Mouse (Mus musculus) mature B cell (primary cell): Measurements from ENCODE around the gene Tspan11.

Experiments
- in situ Hi-C: fragments of 300-500 bp; cut with MboI; formaldehyde crosslinking; loops from 2 replicates; pipeline ENCODE4 v1.14.3; 2019

Tspan11 gene

DNA sequence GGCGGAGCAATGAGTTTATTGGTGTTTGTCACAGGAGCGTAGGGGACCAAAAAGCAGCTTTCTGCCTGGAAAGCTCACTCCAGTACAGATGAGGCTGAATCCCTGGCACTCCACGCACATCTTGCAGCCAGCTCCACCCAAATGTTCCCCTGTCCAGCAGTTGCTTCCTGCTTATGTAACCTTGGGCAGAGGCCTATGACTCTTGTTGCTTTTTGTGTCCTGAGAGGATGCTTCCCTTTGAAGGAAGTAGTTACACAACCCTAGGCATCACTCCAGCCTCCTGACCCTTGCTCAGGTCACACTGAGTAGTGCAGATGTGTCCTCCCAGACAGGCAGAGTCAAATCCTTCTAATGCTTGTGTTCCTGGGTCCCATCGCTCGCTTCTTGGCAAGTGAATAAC lies 46.5 kb downstream of the Tspan11 start:
- in situ Hi-C loops = no loop called here

DNA sequence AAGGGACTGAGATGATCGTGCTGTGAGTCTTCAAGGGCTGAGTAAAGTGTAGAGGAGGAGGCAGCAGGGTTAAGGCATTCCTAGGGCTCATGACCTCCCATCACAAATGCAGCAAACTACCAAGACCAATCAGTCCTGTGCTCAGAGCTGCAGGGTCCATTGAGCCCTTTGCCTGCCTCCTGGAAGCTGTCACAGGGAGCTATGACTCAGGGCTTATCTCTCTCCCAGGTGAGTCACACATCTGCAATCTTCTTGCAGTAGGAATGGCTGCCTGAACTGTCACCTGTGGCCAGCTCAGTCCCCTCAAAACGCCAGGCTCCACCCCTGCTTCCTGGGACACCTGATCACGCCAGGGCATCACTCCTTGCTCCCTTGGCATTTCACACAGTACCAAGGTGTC lies 47.7 kb downstream of the Tspan11 start:
- in situ Hi-C loops = no loop called here

DNA sequence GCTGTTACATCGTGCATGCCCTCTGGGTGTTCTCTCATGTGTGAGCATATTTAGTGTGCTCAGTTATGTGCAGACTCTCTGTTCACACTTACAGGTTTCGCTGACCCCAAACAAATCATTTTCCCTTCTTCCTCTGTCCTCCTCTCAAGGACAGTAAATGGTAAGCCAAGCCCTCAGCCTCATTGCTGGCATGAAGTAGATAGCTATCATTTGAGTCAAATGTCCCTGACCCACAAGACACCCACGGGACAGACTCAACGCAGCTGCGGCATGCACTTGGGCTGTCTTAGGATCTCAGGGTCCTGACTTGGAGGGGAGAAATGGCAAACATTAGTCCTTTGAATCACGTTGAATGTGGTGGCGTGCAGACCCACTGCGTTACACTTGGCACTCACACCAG lies 55.0 kb downstream of the Tspan11 start:
- in situ Hi-C loops = no loop called here

DNA sequence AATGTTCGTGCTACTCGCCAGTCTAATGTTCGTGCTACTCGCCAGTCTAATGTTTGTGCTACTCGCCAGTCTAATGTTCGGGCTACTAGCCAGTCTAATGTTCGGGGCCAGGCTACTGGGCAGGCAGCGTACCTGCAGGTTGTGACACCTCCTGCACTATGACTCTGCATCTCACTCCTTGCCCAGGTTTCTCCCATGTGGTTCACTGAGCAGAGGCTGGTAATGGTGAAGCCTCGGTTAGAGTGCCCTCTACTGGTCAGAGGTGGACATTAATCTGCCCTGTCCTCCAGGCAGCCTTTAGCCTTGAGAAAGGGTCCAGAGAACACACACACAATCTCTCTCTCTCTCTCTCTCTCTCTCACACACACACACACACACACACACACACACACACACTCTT lies 58.3 kb downstream of the Tspan11 start:
- in situ Hi-C loops = no loop called here

DNA sequence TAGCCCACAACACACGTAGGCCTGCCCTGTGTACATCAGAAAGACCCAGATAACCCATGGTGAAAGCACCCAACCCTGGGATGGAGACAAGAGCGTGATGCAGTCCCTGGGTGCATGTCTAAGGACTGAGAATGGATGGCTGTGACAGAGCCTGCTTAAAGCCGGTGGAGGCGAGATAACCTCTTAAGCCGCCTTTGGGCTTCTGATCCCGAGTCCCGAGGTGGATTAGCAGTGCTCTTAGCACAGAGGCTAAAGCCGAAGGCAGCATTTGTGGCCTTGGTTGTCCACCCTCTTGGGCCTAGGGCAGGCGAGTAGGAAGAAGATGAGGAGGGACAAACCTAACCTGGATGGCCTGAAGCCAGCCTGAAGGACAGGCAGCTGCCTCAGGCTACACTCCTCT lies 61.3 kb downstream of the Tspan11 start:
- in situ Hi-C loops = no loop called here

DNA sequence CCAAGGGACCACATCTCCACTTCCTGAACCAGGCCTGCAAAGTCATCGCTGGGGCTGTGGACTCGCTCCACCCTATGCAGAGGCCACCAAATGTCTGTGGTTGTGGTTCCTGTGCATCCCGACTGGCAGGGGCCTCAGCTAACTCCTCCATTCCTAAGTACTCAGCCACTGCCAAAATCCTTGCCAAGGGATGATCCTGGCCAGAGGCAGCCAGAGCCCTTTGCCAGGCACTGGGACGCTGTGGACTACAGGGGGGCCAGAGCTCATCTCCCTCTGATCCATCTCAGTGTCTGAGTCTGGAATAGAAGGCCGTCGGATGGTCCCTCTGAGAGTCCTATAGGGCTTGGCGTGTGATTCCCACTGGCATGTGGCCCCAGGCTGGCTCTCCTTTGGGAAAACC lies 62.5 kb downstream of the Tspan11 start:
- in situ Hi-C loops = no loop called here

DNA sequence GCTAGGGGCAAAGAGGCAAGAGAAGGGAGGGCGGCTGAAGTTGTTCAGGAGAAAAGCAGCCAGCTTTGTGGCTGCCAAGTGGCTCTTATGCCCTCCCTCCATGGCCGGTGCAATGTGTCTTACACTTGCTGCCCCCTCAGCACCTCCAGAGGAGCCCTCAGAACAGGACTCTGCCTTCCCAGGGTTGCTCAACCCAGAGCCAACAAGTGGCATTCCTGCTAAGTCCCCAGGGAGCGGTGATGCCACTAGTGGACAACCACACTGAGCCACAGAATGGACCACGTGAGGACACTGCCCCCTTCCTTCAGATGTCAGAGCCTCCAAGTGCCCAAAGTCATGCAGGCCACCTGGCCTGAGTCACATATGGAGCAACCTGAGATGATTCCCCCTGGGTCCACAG lies 65.7 kb downstream of the Tspan11 start:
- in situ Hi-C loops = no loop called here

DNA sequence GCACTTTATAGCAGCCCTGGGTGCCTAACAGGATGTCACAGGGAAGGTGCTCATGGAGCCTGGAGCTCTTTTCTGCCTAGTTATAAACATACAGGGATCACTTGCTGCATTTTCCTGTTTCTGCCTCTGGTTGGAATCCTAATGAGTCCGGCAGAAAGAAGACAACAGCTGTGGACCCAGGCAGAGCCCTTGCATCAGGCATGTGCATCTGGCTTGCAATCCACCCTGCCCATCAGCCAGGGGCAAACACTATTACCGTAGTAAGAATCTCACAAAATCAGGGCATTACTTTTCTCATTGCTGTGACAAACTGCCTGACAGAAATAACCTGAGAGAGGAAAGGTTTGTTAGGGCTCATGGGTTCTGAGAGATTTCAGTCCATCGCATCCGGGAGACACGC lies 68.8 kb downstream of the Tspan11 start:
- in situ Hi-C loops = no loop called here

DNA sequence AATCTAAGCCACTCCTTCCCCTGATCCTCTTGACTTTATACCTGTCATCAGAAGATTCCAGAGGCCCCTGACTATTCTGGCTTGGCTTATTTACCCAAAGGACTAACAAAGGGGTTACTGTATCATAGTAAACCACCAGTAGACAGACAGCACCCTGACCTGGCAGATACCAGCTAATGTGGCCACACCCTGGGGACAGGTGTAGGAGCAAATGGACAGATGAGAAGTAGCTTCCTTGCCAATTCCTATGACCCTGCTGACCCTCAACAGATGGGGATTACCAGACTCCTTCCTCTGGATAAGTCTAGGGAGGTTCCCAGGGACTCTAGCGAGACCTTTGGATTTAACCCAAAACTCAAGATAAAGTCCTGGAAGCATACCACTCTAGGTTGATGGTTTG lies 72.8 kb downstream of the Tspan11 start:
- in situ Hi-C loops = no loop called here

DNA sequence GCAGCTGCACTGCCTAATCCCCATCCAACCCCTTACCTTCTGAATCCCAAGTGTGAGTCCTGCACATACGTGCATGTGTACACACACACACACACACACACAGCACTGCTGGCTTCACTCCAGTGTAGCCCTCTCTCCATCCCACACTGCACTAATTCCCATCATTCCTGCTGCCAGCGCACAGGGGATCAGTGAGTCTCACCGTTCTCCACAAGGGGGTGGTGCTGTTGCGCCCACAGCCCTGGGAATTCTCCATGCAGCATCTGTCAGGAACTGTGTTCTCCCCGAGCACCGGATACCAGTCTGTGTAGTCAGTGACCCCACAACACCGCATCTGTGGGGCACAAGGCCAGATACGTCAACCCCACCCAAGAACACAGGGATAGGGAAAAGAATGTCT lies 78.1 kb downstream of the Tspan11 start:
- in situ Hi-C loops = no loop called here

DNA sequence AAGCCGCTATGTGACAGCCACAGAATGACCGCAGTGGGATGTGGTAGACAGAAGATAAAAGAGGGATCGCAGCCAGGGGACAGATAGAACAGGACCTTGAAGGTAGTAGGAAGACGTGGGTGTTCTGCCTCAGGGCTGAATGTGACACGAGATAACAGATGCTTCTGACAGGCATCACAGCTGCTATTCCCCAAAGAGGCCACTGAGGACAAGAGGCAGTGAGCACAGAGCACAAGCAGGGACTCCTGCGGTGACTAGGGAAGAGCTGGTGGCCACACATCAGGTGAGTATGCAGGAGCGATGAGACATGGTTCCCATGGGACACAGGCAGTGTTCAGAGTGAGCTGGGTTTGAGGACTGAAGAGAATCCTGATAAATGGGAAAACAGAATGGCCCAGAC lies 82.3 kb downstream of the Tspan11 start:
- in situ Hi-C loops = no loop called here

DNA sequence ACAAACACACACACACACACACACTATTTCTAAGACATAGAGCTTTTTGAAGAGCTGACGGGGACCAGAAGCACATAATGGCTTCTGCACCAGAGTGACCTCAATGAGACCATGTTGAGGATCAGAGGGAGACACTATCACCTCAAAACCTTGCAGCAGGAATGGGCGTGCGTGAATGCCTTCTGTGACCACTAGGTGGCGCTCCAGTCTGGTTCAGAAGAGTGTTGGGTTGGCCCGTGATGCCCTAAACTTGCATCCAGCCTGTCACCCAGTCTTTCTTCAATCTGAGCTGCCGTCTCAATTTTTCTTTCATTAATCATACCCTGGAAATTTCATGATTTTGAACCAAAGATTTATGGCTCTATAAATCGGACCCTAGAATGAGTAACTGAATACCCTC lies 82.7 kb downstream of the Tspan11 start:
- in situ Hi-C loops = no loop called here

DNA sequence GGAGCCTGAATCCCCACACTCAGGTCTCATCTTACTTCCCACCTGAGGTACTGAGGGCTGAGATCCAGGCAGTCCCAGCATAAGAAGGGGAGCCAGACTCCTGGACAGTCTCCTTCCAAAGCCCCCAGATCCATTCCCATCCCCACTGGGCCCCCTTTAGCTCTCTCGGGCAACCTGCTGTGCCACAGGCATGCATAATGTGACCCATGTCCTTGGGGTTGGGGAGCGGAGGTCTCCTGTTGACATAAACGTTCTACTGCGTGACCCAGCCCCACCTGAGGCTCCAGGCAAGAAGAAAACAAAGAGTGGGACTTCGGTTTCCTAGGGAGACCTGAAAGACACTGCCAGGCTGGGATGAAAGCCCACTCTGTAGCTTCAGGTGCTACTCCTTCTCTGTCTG lies 83.5 kb downstream of the Tspan11 start:
- in situ Hi-C loops = no loop called here

DNA sequence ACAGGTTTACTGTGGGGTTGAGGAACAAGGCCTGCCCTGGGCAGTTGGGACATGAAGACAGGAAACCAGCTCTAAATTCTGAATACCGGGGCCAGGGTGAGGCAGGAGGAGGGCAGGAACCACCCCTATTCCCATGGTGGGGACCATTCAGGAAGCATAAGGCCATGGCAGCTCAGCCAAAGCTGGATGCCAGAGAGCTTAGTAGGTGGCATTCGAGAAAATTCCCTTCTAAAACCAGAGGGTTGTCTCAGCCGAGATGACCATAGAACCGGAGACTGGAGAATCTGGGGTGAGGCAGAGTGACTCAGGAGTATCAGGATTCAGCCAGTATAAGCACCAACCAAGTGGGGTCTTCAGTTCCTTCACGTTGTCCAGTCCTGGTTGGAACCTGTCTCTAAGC lies 84.5 kb downstream of the Tspan11 start:
- in situ Hi-C loops = no loop called here

DNA sequence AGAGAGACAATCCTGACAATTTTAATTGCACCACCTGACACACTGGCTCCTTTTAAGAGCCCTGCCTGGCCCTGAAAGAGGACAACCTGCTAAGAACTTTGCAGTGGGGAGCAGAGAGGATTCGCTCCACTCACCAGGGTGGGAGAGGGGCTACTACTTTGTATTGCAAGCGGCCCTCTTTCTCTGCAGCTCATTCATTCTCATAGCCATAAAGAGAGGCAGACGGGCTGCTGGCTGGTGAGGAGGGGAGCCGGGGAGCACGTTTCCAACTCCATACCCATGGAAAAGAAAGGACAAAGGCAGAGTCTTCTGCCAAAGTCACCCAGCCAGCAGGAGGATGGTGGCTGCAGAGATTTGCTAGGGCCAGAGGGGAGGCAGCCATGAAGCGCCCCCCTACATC lies 86.2 kb downstream of the Tspan11 start:
- in situ Hi-C loops = no loop called here

DNA sequence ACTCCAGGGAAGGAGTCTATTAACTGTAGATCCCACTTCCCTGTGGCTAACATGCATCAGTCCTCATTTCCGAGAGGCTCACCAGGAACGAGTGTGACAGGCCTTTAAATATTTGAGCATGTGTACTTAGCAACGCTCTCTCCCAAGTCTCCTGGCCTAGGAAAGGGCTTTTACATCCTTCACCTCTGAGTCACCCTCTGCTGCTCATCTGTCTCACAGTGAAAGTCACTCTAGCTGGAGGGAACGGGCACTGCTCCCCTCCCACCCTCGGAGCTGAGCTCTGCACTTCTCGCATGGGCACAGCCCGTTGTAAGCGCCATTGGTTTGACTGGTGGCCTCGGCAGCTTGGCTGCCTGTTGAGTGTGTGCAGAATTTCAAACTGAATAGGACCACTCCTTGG lies 86.6 kb downstream of the Tspan11 start:
- in situ Hi-C loops = no loop called here

DNA sequence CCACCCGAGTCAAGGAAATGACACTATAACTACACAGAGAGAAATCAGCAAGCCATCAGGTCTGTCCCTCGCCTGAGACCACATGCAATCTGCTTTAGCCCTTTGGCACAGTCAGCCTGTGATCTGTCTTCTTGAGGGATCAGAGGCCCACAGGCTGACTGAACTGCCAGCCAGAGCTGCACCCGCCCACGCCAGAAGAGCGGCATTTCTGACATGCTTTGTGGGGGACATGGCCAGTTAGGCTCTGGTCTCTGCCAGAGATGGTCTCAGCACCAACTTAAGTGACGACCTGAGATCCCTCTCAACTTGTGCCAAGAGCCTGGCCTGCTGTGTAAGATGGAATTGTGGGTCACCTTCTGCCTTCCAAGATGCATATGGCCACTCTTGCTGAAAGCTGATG lies 89.3 kb downstream of the Tspan11 start:
- in situ Hi-C loops = no loop called here

DNA sequence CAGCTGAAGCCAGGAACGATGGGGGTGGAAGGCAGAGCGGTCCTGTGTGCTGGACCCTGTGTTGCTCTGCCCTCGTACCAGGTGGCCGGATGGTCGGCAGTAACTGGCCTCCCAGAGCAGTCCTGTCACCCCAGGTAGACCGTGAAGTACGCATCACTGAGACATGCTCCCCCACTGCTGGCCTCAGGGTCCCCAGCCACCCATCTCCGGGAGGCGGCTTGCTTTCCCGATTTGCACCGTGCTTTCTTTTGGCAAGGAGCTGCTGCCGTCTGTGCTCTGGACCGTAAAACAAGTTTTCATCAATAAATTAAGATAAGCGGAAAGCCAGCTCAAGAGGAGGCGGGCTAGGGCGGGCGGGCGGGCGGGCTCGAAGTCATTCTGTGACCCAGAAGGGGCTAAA lies 91.6 kb downstream of the Tspan11 start:
- in situ Hi-C loops = no loop called here

DNA sequence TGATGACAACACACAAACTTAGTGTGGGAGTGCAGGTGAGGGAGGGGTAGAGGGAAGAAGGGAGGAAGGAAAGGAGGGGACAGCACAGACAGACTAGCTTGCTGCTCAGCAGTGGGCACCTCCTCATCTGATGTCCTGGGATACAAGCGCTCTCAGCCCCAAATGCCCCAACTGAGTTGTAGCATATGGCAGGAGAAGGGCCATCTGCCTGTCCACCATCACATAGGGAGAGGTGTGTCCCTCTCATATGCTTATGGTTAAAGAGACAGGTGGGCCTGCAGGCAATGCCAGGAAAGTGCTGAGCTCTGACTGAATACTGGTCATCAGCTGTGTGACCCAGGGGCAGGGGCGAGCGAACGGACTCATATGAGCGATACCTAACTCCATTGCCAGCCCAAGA lies 92.4 kb downstream of the Tspan11 start:
- in situ Hi-C loops = no loop called here

DNA sequence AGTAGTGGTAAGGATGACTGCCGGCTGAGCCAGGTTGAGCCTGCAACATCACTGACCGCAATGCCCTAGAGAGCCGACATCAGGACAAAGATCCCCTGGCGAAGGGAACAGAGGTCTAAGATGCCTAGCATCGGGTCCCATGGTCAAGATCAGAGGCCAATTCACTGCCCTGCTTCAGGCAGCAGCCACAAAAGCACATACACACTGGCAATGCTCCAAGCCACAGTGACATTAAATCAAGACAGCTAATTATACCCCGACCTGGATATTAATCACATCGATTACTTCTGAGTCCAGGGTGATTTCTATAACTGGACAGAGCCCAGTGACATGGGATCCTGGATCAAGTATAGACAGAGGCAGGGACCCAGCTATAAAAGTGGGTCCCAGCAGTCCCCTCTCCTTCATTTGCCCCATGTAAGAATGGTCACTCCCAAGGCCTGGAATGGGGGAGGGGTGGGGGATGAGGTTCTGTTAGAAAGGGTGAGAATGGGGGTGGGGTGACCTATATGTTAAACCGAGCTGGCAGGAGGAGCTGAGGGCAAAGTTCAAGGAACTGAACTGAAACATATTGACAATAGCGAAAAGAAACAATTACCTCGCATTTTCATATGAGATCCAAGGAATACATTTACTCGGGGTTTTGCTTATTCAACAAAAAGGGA lies 93.1 kb downstream of the Tspan11 start:
- in situ Hi-C loops = no loop called here

DNA sequence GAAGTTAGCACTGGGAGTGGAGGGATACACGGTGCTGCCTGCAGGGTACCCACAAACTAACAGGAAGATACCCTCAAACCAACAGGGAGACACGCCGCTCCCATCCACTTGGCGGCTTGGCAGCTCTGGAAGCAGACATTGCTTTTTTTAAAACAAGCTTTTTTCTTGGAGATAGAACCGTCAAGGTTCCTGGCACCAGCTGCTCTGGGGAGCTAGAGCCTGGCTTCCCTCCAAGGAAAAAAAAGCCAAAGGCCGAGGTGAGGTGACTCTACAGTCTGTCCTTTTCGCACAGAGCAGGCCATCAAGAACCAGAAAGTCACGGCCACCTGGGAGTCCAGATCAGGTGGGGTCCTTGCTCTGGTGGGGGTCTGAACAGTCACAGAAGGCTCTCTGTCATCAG lies 93.8 kb downstream of the Tspan11 start:
- in situ Hi-C loops = no loop called here

DNA sequence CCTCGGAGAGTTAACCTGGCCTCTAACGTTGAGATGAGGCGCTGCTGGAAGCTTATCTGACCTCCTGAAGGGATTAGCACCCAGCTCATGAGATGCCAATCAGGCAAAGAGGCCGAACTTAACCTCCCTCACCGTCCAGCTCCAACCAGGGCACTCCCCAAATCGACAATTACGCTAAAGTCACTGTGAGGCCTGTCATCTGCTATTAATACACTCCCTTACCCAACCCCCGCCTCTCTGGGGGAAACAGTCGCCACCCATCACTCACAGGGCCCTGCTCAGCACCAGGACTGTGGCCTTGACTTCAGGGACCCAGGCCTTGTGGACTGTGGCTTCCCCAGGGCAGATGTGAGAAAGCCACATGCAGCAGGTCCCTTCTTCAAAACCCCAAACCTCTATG lies 99.0 kb downstream of the Tspan11 start:
- in situ Hi-C loops = no loop called here

DNA sequence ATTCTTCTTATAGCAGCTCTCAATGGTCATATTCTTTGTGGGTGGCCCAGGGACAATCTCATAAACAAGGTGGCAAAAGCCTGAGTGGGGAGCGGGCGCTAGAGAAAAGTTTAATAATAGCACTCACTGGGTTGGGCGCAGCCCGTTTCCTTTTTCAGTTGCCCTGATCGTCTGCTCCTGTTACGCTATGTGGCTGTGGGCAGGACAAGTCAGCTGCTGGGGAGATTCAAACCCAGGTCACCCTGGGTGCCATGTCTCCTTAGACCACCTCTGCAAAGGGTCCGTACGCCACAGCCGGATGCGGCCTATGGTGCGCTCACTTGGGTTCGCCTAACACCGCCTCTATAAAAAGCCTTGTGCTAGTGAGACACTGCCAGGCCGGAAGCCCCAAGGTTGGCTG lies 100.0 kb downstream of the Tspan11 start:
- in situ Hi-C loops = no loop called here

DNA sequence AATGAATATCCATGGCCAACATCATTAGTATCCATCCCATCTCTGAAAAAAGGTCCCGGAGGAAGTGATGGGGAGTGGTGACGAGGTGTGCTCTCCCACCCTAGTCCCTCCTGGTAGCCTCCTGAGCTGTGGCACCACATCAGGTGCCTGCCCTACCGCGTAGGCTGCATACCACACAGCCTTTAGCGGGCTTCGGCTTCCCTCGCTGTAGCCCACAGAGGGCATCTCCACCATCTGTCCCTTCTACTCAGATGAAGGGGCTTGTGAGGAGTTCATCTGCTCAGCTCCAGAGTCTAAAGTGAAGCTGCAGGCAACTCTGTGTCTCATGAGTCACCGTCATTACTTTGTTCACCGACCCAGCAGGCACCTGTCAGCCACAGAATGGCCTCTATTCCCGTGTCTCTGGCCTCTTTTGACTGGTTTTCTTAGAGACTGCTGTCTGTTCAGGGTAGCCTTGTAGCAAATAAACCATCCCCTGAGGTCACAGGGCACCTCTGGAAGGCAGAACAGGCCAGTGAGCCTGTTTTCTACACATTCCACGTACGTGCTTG lies 101.6 kb downstream of the Tspan11 start:
- in situ Hi-C loops = no loop called here
